Mouse (Mus musculus) gastrocnemius, adult 2 months (tissue): ENCODE results near the gene Ddx54. TPM values are rescaled to one million over a fixed set of nuclear protein-coding genes. Genes with fewer than 3 reads are reported as not detected.

Source experiments
- DNase-seq: peaks from one replicate; pipeline ENCODE4 v3.0.0; 2022
- H3K27ac ChIP-seq: fragments of 200-600 bp; 2 replicates; pipeline ENCODE4 v1.8.1; 2022; ENCODE audit warnings: mild to moderate bottlenecking
- H3K4me3 ChIP-seq: fragments of 200-600 bp; 2 replicates; pipeline ENCODE4 v1.8.1; 2022; ENCODE audit warnings: mild to moderate bottlenecking, moderate library complexity
- CTCF ChIP-seq: fragments of 200-600 bp; IDR thresholded peaks from 2 replicates; pipeline ENCODE4 v1.8.1; 2022; ENCODE audit warnings: antibody characterized with exemption, mild to moderate bottlenecking, moderate library complexity
- intact Hi-C: fragments of 180-260 bp; cut with DNase I; formaldehyde crosslinking; loops from one replicate; pipeline ENCODE4 v1.15.1; 2025
- total RNA-seq, 2 experiments: library from RNA; stranded (reverse); gene quantifications; 2 replicates each; pipeline ENCODE4 v1.2.3; 2021

Gene Ddx54
- total RNA-seq, 2 experiments from 2014 or later: 16.9 to 17.7 TPM

GRCm38 (mm10) chr5:120660816-120661215 is 48.3 kb downstream of the Ddx54 start:
- Histone ChIP-seq H3K4me3 (no peak overlapping the region), H3K27ac (no peak overlapping the region)
- intact Hi-C loops: no loop called here
- TF ChIP-seq CTCF: no peak
- no peak for DNase-seq

DNA sequence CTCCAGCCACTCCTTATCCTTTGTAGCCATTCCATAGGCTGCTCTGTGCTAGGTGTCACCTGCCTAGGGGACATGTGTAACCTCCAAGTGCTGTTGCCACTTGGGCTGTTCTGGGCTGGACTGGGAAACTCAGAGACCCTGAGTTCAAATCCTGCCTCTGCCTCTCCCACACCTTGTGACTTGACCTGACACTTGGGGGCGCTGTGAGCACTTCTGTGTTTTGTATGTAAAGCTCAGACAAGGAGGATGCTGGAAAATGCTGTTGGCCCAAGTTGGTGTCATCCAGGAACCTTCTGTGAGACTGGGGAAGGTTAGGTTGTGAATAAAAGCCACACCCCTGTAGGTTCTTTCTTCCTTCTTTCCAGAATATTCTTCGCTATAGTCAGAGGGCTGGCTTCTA is 52.3 kb downstream of the Ddx54 start:
- Histone ChIP-seq H3K4me3 (no peak overlapping the region), H3K27ac (no peak overlapping the region)
- intact Hi-C loops: no loop called here
- no peak for DNase-seq
- no peak for TF ChIP-seq CTCF

DNA sequence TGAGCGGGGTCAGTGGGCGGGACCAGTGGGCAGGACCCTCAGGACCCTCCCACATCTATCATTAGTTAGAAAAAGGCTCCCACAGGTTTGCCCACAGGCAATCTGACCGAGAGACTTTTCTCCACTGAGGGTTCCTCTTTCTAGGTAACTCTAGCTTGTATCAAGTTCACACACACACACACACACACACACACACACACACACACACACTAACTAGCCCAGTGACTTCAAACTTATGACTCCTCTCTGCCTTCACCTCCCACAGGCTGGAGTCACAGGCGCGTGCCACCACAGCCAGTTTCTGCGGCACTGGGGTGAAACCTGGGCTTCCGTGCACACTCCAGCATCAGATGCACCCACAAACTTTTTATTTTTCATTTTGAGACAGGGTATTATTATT is 56.2 kb downstream of the Ddx54 start:
- no peak for TF ChIP-seq CTCF
- no peak overlapping the region for H3K4me3 ChIP-seq

GRCm38 (mm10) chr5:120670132-120670531 is 57.6 kb downstream of the Ddx54 start:
- no peak for TF ChIP-seq CTCF
- intact Hi-C loops: no loop called here
- DNase-seq: no peak
- Histone ChIP-seq H3K4me3 (no peak overlapping the region), H3K27ac (no peak overlapping the region)

More for the DNA sequence above, 56.2 kb downstream of the Ddx54 start:
- intact Hi-C loops: no loop called here
- H3K27ac ChIP-seq: no peak overlapping the region
- DNase-seq: no peak

DNA sequence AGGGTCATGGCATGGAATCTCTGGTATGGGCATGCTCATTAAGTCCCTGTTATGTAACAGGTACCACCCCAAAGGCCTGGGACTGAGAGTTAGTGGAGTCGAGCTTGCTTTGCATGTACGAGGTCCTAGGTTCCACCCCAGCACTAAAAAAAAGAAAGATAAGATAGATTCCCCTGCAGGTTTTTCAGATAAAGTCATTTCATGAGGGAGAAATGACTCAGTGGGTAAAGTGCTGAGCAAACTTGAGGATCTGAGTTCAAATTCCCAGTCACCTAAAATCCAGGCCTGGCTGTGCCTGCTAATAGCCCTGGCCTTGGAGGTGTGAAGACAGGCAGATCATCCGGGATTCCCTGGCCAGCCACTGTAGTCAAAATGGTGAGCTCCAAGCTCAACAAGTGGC is 59.3 kb downstream of the Ddx54 start:
- no peak overlapping the region for H3K4me3 ChIP-seq
- no peak for TF ChIP-seq CTCF
- H3K27ac ChIP-seq: no peak overlapping the region
- intact Hi-C loops: no loop called here
- no peak for DNase-seq

- peak; percentile 86 for TF ChIP-seq CTCF
- DNase-seq: peak; percentile 72
- intact Hi-C loops: loop anchor here (1.0 kb wide), 1 partner anchor 53 kb away; no protein-coding TSS in a partner anchor
- H3K4me3 ChIP-seq: no peak overlapping the region
- H3K27ac ChIP-seq: no peak overlapping the region
Observed at GRCm38 (mm10) chr5:120673626-120674025, 61.1 kb downstream of the Ddx54 start.

DNA sequence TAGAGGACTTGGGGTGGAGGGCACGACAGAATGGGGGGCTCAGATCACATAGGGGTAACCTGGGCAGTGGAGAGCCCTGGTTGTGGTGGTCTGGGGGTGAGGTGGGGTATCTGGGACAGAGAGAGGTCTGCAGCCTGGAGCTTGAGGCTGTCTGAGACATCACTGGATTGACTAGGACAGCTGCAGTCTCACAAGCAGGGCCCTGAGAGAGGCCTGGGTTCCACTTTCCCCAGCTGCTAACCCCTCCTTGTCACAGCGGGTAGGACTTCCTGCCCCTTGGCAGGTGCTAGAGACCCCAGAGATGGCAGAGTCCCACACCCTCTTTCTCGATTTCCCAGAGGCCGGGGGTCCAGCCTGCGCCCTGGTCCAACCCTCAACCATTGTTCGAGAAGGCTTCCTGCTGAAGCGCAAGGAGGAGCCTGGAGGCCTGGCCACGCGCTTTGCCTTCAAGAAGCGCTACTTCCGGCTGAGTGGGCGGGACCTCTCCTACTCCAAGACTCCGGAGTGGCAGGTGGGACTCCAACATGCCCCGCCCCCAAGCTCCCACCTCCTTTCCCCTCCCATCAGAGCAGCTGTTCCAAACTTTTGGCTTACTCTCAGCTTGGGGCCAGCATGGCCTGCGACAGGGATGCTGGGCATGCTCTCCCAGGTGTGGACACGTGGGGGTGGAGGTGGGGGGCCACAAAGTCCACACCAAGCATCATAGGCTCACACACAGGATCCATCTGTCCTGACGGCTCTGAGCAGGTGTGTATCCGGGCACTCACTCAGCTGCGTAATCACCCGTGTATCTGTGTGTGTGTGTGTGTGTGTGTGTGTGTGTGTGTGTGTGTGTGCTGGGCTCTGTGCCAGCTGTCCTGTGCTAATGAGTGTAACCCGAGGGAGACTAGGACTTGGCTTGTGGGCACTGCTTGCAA is 61.9 kb downstream of the Ddx54 start:
- DNase-seq: no peak
- Histone ChIP-seq H3K4me3 (no peak overlapping the region), H3K27ac (no peak overlapping the region)
- no peak for TF ChIP-seq CTCF
- intact Hi-C loops: loop anchor here (5.0 kb wide), 1 partner anchor 73 kb away; the partner anchor contains the start of gene Oas2

DNA sequence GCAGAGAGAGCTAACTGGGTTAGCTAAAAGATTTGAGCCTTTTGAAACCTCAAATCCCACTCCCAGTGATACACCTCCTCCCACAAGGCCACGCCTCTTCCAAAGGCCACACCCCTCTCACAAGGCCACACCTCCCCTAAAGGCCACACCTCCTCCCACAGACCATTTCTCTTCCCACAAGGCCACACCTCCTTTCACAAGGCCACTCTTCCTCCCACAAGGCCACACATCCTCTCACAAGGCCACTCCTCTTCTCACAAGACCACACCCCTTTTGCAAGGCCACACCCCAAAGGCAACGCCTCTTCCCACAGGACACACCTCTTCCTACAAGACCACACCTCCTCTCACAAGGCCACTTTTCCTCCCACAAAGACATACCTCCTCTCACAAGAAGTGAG is 65.0 kb downstream of the Ddx54 start:
- no peak for DNase-seq
- H3K27ac ChIP-seq: no peak overlapping the region
- H3K4me3 ChIP-seq: no peak overlapping the region
- TF ChIP-seq CTCF: no peak
- intact Hi-C loops: loop anchor here (5.0 kb wide), 1 partner anchor 70 kb away; the partner anchor contains the start of gene Oas2

Other genes with a start within 250 kb of the Ddx54 start
- gene Lhx5, start 181.0 kb upstream of the Ddx54 start, total RNA-seq: not detected
- 1 to 10 TPM in 1 of 2 experiments, under 1 TPM in 1; 0.41 to 1.1 TPM for gene Sdsl, start 139.9 kb upstream of the Ddx54 start, total RNA-seq
- under 1 TPM; 0.26 to 0.70 TPM for gene Sds, start 136.2 kb upstream of the Ddx54 start, total RNA-seq
- 10 to 100 TPM; 33.7 to 47.8 TPM for gene Plbd2, start 109.1 kb upstream of the Ddx54 start, total RNA-seq
- 10 to 100 TPM in 1 of 2 experiments, 1 to 10 TPM in 1; 8.1 to 10.5 TPM for gene Slc8b1, start 101.6 kb upstream of the Ddx54 start, total RNA-seq
- 10 to 100 TPM; 42.7 to 44.8 TPM for gene Tpcn1, start 24.1 kb upstream of the Ddx54 start, total RNA-seq
- gene Iqcd, start 23.7 kb upstream of the Ddx54 start, total RNA-seq: not detected
- gene Rita1, start 150 bp upstream of the Ddx54 start, total RNA-seq: 1 to 10 TPM; 4.9 to 6.6 TPM
- gene Cfap73, start 21.5 kb downstream of the Ddx54 start, total RNA-seq: not detected
- not detected for gene Rasal1, start 36.1 kb downstream of the Ddx54 start, total RNA-seq
- gene Dtx1, start 99.2 kb downstream of the Ddx54 start, total RNA-seq: under 1 TPM; 0.45 to 0.54 TPM
- under 1 TPM; 0.10 to 0.28 TPM for gene Oas2, start 137.1 kb downstream of the Ddx54 start, total RNA-seq
- under 1 TPM in 1 of 2 experiments, not detected in 1; 0.06 TPM for gene Oas3, start 164.9 kb downstream of the Ddx54 start, total RNA-seq
- not detected for gene Oas1e, start 182.8 kb downstream of the Ddx54 start, total RNA-seq
- gene Oas1c, start 199.8 kb downstream of the Ddx54 start, total RNA-seq: under 1 TPM; 0.17 to 0.28 TPM
- not detected for gene Oas1f, start 234.6 kb downstream of the Ddx54 start, total RNA-seq
- gene Oas1h, start 248.7 kb downstream of the Ddx54 start, total RNA-seq: not detected